Mouse (Mus musculus) activated CD4-positive, CD25-positive, alpha-beta regulatory T cell, adult 9 weeks (primary cell): ENCODE results near the gene Cpa5. TPM values are rescaled to one million over a fixed set of nuclear protein-coding genes. Genes with fewer than 3 reads are reported as not detected.

Source experiments
- polyA plus RNA-seq: library from polyadenylated mRNA; unstranded; fragments of 100-300 nt; shearing (Covaris generic); gene quantifications from one replicate; pipeline ENCODE4 v1.2.1, GENCODE M21; 2017

Cpa5 gene
- polyA plus RNA-seq = not detected

GRCm38 (mm10) chr6:30610710-30611109 is at the start of gene Cpa5:
Gene Cpa5, plus strand, starts transcription at chr6:30611010.

GRCm38 (mm10) chr6:30568069-30568468 is 42.7 kb upstream of the Cpa5 start, which contains the start of gene Cpa4:
Gene Cpa4, plus strand, starts transcription at chr6:30568369.

GRCm38 (mm10) chr6:30638674-30639268 is 28.0 kb downstream of the Cpa5 start, which contains the start of gene Cpa1:
Gene Cpa1, plus strand, starts transcription at chr6:30639218.

Other genes with a start within 250 kb of the Cpa5 start
- 32.9 TPM for gene Zc3hc1, start 220.0 kb upstream of the Cpa5 start, polyA plus RNA-seq
- 2.0 TPM for gene Klhdc10, start 209.1 kb upstream of the Cpa5 start, polyA plus RNA-seq
- gene Tmem209, start 101.2 kb upstream of the Cpa5 start, polyA plus RNA-seq = 66.7 TPM
- gene Ssmem1, start 101.2 kb upstream of the Cpa5 start, polyA plus RNA-seq = not detected
- 0.44 TPM for gene Cpa2, start 69.4 kb upstream of the Cpa5 start, polyA plus RNA-seq
- not detected for gene Cpa4, start 42.6 kb upstream of the Cpa5 start, polyA plus RNA-seq
- gene Cpa1, start 28.2 kb downstream of the Cpa5 start, polyA plus RNA-seq = not detected
- gene Cep41, start 82.7 kb downstream of the Cpa5 start, polyA plus RNA-seq = 12.5 TPM
- 1.1 TPM for gene Mest, start 112.5 kb downstream of the Cpa5 start, polyA plus RNA-seq